10 mouse cellular contexts compared by ENCODE assay signal in genomic region chr15:98408406-98409060, GRCm38 (mm10). TPM values are rescaled to one million over a fixed set of nuclear protein-coding genes. Genes with fewer than 3 reads are reported as not detected.
DNase-seq lines count a peak whose midpoint lies in the region; ATAC-seq lines count a peak whose summit lies in the region.
"Had no signal": no experiment of that assay in that cellular context is flagged by ENCODE, and none has a peak within 500 bp of the region (broad histone marks: within the 10 kb centered on the region; RNA-seq: fewer than 3 reads in every experiment).

No protein-coding gene starts in this region.

- no peak overlapping the region for H3K9ac ChIP-seq in forebrain, embryonic 13.5 days
- no peak overlapping the region for H3K9ac ChIP-seq in hindbrain, embryonic 16.5 days (ENCODE audit: low read depth, low read length)
- H3K9ac ChIP-seq: heart, embryonic 15.5 days had no signal

- no peak for ATAC-seq in forebrain, embryonic 13.5 days
- no peak for ATAC-seq in hindbrain, embryonic 16.5 days

- H3K4me2 ChIP-seq in forebrain, embryonic 13.5 days, result no peak overlapping the region
- no peak overlapping the region for H3K4me2 ChIP-seq in hindbrain, embryonic 16.5 days (ENCODE audit: low read length)
- H3K4me2 ChIP-seq: heart, embryonic 15.5 days had no signal

- H3K36me3 ChIP-seq in forebrain, embryonic 13.5 days (ENCODE audit: poor library complexity, severe bottlenecking), result no peaks in the 10 kb centered on the region
- no peaks in the 10 kb centered on the region for H3K36me3 ChIP-seq in hindbrain, embryonic 16.5 days (ENCODE audit: control insufficient read depth, insufficient read depth, low read length)
- H3K36me3 ChIP-seq: heart, embryonic 15.5 days had no signal

- H3K4me1 ChIP-seq in forebrain, embryonic 13.5 days, result no peaks in the 10 kb centered on the region
- no peaks in the 10 kb centered on the region for H3K4me1 ChIP-seq in hindbrain, embryonic 16.5 days (ENCODE audit: control insufficient read depth, insufficient read depth, low read depth, low read length)
- H3K4me1 ChIP-seq: heart, embryonic 15.5 days had no signal

- no peaks in the 10 kb centered on the region for H3K9me3 ChIP-seq in forebrain, embryonic 13.5 days (replicated peaks)
- H3K9me3 ChIP-seq in hindbrain, embryonic 16.5 days (ENCODE audit: control insufficient read depth, low read length), result no peaks in the 10 kb centered on the region
- H3K9me3 ChIP-seq: heart, embryonic 15.5 days had no signal

- no peaks in the 10 kb centered on the region for H3K27me3 ChIP-seq in forebrain, embryonic 13.5 days
- H3K27me3 ChIP-seq in hindbrain, embryonic 16.5 days (replicated peaks; ENCODE audit: control insufficient read depth, insufficient read depth, low read length), result no peaks in the 10 kb centered on the region
- H3K27me3 ChIP-seq: heart, embryonic 15.5 days had no signal

- no peak overlapping the region for H3K27ac ChIP-seq in forebrain, embryonic 13.5 days
- no peak overlapping the region for H3K27ac ChIP-seq in hindbrain, embryonic 16.5 days (ENCODE audit: low read depth, low read length)
- H3K27ac ChIP-seq: heart, embryonic 15.5 days had no signal

- peak; percentile 43 for DNase-seq in gastrocnemius, postnatal 10 days
- DNase-seq in gastrocnemius, adult 8-10 months (ENCODE audit: low spot score in 2 of 2), result no peak
- peak; percentile 8 for DNase-seq in right cerebral cortex, adult 18-20 months
- DNase-seq in right cerebral cortex, postnatal 25 days, result no peak
- DNase-seq in frontal cortex, postnatal 36 days (ENCODE audit: low spot score in 2 of 2), result peak; percentile 26 to 46
- DNase-seq in lung, postnatal 36 days, result peak; percentile 42

- 78% methylated on average over 17 of the region's 17 CpGs for WGBS in forebrain, embryonic 13.5 days
- WGBS in hindbrain, embryonic 16.5 days, result 80% methylated on average over 17 of the region's 17 CpGs

- no peak overlapping the region for H3K4me3 ChIP-seq in forebrain, embryonic 13.5 days
- H3K4me3 ChIP-seq in hindbrain, embryonic 16.5 days (ENCODE audit: low read length), result no peak overlapping the region
- H3K4me3 ChIP-seq: heart, embryonic 15.5 days had no signal

RNA-seq across cellular contexts. Expression of gene Olfr282, which starts 22.5 kb away (rescaled TPM):
- total RNA-seq in gastrocnemius, postnatal 10 days (2021), result not detected
- not detected for total RNA-seq in gastrocnemius, adult 8-10 months (2022)
- polyA plus RNA-seq in forebrain, embryonic 13.5 days (2015; fragmentation: Nextera tagmentation; extraction: Ambion mirVana), result not detected in 2 replicates
- polyA plus RNA-seq in hindbrain, embryonic 16.5 days (2015; fragmentation: Nextera tagmentation; extraction: Ambion mirVana), result not detected in 2 replicates
- polyA plus RNA-seq: heart, embryonic 15.5 days; stomach, embryonic 16.5 days had no signal

RNA-seq across cellular contexts. Expression of gene Olfr283, which starts 27.8 kb away (rescaled TPM):
- total RNA-seq in gastrocnemius, postnatal 10 days (2021), result not detected
- total RNA-seq in gastrocnemius, adult 8-10 months (2022), result not detected
- not detected in 2 replicates for polyA plus RNA-seq in forebrain, embryonic 13.5 days (2015; fragmentation: Nextera tagmentation; extraction: Ambion mirVana)
- polyA plus RNA-seq in hindbrain, embryonic 16.5 days (2015; fragmentation: Nextera tagmentation; extraction: Ambion mirVana), result not detected in 2 replicates
- polyA plus RNA-seq: heart, embryonic 15.5 days; stomach, embryonic 16.5 days had no signal

RNA-seq across cellular contexts. Expression of gene Olfr281, which starts 43.9 kb away (rescaled TPM):
- not detected for total RNA-seq in gastrocnemius, postnatal 10 days (2021)
- not detected for total RNA-seq in gastrocnemius, adult 8-10 months (2022)
- polyA plus RNA-seq in forebrain, embryonic 13.5 days (2015; fragmentation: Nextera tagmentation; extraction: Ambion mirVana), result not detected in 2 replicates
- not detected in 2 replicates for polyA plus RNA-seq in hindbrain, embryonic 16.5 days (2015; fragmentation: Nextera tagmentation; extraction: Ambion mirVana)
- polyA plus RNA-seq: heart, embryonic 15.5 days; stomach, embryonic 16.5 days had no signal

Comparison
In these comparisons a context has a peak if more than half of its experiments do, and no peak if none do; other contexts are left out.
1. DNase-seq: peak in gastrocnemius, postnatal 10 days (single experiment), right cerebral cortex, adult 18-20 months (single experiment), frontal cortex, postnatal 36 days (2 of 2) and lung, postnatal 36 days (single experiment); none in gastrocnemius, adult 8-10 months (0 of 2) and right cerebral cortex, postnatal 25 days (single experiment).